Mouse (Mus musculus) kidney, embryonic 15.5 days (tissue): ENCODE measurements around the gene Ttc25. TPM values are rescaled to one million over a fixed set of nuclear protein-coding genes. Genes with fewer than 3 reads are reported as not detected.

Source experiments
- ATAC-seq: fragments of 200-750 bp; cut with Nextera tagmentation; replicated peaks from 2 replicates; pipeline ENCODE4 v1.8.0; 2017; ENCODE audit warnings: moderate TSS enrichment; ENCODE audit not compliant: low FRiP score
- H3K27ac ChIP-seq: fragments of 300-500 bp; sonication (generic); 2 replicates; pipeline ENCODE4 v1.5.1; 2015; ENCODE audit warnings: mild to moderate bottlenecking, inconsistent platforms
- H3K27me3 ChIP-seq: fragments of 300-500 bp; sonication (generic); 2 replicates; pipeline ENCODE4 v1.6.1; 2015; ENCODE audit warnings: inconsistent platforms
- H3K36me3 ChIP-seq: fragments of 300-500 bp; sonication (generic); 2 replicates; pipeline ENCODE4 v1.6.1; 2015; ENCODE audit warnings: inconsistent platforms
- H3K4me1 ChIP-seq: fragments of 300-500 bp; sonication (generic); 2 replicates; pipeline ENCODE4 v1.6.1; 2015; ENCODE audit warnings: inconsistent platforms
- H3K4me2 ChIP-seq: fragments of 300-500 bp; sonication (generic); 2 replicates; pipeline ENCODE4 v1.6.1; 2015; ENCODE audit warnings: moderate library complexity, mild to moderate bottlenecking, inconsistent platforms
- H3K4me3 ChIP-seq: fragments of 300-500 bp; sonication (generic); replicated peaks from 2 replicates; pipeline ENCODE4 v1.5.1; 2015; ENCODE audit warnings: mild to moderate bottlenecking, inconsistent platforms
- H3K9ac ChIP-seq: fragments of 300-500 bp; sonication (generic); 2 replicates; pipeline ENCODE4 v1.6.1; 2015; ENCODE audit warnings: mild to moderate bottlenecking, inconsistent platforms
- H3K9me3 ChIP-seq: fragments of 300-500 bp; sonication (generic); replicated peaks from 2 replicates; pipeline ENCODE4 v1.6.1; 2016; ENCODE audit warnings: inconsistent platforms
- WGBS: fragments of 180-500 bp; shearing (Covaris S2); methylation state at CpG from one replicate; pipeline ENCODE4 v1.1.7; 2015; ENCODE audit warnings: mixed read lengths; 5-methylcytosine and 5-hydroxymethylcytosine counted together
- polyA plus RNA-seq: library from polyadenylated mRNA; unstranded; fragments of >200 nt; fragmentation: Nextera tagmentation; extraction: Ambion mirVana; gene quantifications from 2 replicates; pipeline ENCODE4 v1.2.1, GENCODE M21; 2015

Ttc25 gene
- 0.99 and 1.1 TPM in 2 replicates for polyA plus RNA-seq

DNA sequence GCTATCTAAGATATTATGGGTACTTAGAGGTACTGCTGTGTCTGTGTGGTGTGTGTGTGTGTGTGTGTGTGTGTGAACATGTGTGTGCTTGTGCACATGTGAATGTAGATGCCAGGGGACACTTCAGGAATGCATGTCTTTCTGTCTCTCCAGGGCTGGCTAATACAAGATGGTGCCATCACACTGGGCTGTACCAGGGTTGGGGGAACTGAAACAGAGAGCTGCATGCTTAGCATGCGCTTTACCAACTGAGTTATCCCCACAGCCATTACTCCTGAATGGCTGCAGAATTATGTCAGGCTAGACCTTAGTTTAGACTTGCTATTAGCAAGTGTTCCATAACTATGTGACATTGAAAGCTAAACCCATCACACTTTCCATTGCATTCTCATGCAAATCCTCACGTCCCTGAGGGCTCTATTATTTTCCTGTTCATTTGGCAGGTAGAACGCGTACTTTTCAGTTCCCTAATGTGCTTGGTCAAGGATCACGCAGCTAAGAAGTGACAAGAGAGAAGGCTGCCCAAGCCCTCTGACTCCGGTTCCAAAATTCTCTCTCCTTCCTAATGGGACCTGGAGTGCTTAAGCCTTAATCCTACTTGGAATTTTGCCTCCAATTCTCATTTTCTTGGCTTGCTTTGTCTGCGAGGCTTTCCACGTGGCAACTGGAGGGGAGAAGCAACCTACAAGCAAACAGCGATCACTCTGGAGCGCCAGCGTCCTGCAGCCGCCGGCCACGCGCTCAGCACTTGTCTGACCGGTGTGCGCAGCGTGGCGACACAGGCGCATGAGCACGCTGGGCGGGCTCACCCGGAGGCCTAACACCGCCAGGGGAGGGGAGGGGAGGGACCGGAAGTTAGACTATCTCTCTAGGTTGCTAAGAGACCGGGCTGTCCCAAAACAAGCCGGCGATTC lies at the start of gene Ttc25:
TSS of gene Ttc25 (plus strand) at position 776 of the 914 bp plus-strand sequence.
- Histone ChIP-seq H3K9ac (peak within 1 kb of the TSS; percentile 50), H3K4me1 (peaks cover 16% of the 10 kb centered on the region), H3K27ac (peak within 1 kb of the TSS; percentile 72), H3K36me3 (no peaks in the 10 kb centered on the region), H3K9me3 (no peaks in the 10 kb centered on the region), H3K4me3 (peak within 1 kb of the TSS; percentile 47), H3K27me3 (no peaks in the 10 kb centered on the region), H3K4me2 (peak within 1 kb of the TSS; percentile 80)
- 5% methylated on average over 28 of the region's 28 CpGs for WGBS
- ATAC-seq = peak; percentile 98

DNA sequence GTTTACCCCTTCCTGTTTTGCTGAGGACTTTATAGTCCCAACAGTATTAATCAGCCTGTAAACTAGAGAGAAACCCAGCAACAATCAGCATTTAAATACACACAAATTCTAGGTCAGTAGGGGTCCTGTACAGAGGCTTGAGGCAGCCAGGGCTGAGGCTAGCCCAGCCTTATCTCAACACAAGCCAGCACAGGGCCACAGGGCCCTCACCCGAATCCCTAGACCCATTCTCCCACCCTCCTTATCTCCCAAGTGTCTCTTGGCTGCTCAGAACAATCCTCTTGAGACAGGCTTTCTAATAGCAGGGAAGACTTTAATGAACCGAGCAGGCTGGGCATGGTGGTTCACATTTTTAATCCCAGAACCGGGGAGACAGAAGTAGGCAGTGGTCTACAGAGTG lies 45.2 kb upstream of the Ttc25 start:
- Histone ChIP-seq H3K27me3 (no peaks in the 10 kb centered on the region), H3K4me3 (no peak overlapping the region), H3K9me3 (no peaks in the 10 kb centered on the region), H3K4me2 (no peak overlapping the region), H3K9ac (no peak overlapping the region), H3K27ac (0 out of 2 replicates have a peak overlapping the region, but pooled peaks have one; percentile 22), H3K36me3 (peaks cover 99% of the 10 kb centered on the region), H3K4me1 (0 out of 2 replicates have a peak, but pooled peaks cover 7% of the 10 kb centered on the region)
- no peak for ATAC-seq
- 86% methylated on average over 3 of the region's 3 CpGs for WGBS

DNA sequence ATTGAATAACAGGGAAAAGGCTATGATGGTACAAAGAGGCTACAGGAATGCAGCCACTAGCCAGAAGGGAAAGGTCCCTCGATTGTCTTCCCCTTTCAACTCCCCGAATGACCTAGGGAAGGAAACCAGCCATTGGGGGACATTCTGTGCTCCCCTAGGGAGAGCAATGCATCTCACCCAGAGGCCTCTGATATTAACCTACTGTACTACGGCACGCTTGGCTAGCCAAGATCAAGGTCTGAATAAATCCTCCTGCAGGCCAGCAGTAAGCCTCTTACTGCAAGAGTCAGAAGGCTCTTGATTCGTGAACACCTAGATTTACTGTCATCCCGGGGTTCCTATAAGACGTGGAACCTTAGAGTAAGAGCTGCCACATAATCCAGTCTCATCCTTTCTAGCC lies 44.8 kb upstream of the Ttc25 start:
- Histone ChIP-seq H3K4me2 (no peak overlapping the region), H3K27me3 (no peaks in the 10 kb centered on the region), H3K9ac (no peak overlapping the region), H3K4me1 (0 out of 2 replicates have a peak, but pooled peaks cover 7% of the 10 kb centered on the region), H3K4me3 (no peak overlapping the region), H3K9me3 (no peaks in the 10 kb centered on the region), H3K36me3 (peaks cover 99% of the 10 kb centered on the region), H3K27ac (0 out of 2 replicates have a peak overlapping the region, but pooled peaks have one; percentile 22)
- no peak for ATAC-seq
- 66% methylated on average over 7 of the region's 7 CpGs for WGBS

DNA sequence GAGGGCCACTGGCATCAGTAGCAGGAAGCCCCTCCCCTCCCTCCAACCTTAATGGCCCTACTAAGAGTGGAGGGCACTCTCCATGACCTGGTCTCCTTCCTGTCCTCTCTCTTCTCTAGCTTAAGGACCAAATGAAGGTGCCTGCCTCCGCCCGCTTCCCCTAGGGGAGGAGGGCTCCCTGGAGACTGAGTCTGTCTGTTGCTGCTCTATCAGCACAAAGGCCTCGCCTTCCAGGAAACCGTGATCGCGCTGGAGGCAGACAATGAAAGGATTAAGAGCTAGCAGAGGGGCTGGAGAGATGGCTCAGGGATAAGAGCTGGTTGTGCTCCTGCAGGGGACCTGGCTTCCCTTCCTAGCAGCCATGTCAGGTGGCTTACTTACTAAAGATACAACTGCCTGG lies 44.1 kb upstream of the Ttc25 start:
- Histone ChIP-seq H3K27ac (0 out of 2 replicates have a peak overlapping the region, but pooled peaks have one; percentile 1), H3K4me1 (0 out of 2 replicates have a peak, but pooled peaks cover 7% of the 10 kb centered on the region), H3K36me3 (peaks cover 99% of the 10 kb centered on the region), H3K4me3 (no peak overlapping the region), H3K4me2 (no peak overlapping the region), H3K27me3 (no peaks in the 10 kb centered on the region), H3K9ac (no peak overlapping the region), H3K9me3 (no peaks in the 10 kb centered on the region)
- ATAC-seq = no peak
- WGBS = 58% methylated on average over 6 of the region's 6 CpGs

DNA sequence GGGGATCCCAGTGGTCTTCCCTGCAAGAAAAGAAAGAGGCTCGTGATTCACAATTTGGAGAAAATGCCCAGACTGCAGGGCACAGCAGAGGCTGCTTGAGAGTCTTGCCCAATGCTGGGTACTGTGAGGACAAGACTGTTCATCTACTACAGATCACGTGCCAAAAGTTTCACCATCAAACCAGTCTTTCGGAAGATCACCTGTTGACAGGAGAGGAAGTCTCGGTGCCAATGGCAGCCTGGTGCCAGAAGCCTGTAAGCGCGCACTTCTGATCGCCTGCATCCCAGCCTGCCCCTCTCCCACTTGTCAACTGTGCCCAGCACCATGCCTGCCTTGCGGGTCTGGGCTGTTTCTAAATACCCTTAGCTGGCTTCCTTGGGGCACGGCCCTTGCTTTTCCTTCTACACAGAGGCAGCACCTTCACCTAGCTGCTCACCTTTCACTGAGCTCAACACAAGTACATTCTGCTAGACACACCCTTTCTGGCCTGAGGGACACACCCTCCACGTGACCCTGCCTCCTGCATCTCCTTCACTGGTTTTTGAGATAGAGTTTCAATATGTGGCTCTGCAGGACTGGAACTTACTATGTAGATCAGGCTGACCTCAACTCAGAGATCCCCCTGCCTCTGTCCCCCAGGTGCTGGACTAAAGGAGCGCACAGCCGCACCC lies 40.3 kb upstream of the Ttc25 start:
- 92% methylated on average over 12 of the region's 12 CpGs for WGBS
- ATAC-seq = no peak
- Histone ChIP-seq H3K4me3 (no peak overlapping the region), H3K9me3 (no peaks in the 10 kb centered on the region), H3K4me1 (0 out of 2 replicates have a peak, but pooled peaks cover 7% of the 10 kb centered on the region), H3K9ac (no peak overlapping the region), H3K27me3 (no peaks in the 10 kb centered on the region), H3K36me3 (peaks cover 96% of the 10 kb centered on the region), H3K4me2 (no peak overlapping the region), H3K27ac (no peak overlapping the region)

DNA sequence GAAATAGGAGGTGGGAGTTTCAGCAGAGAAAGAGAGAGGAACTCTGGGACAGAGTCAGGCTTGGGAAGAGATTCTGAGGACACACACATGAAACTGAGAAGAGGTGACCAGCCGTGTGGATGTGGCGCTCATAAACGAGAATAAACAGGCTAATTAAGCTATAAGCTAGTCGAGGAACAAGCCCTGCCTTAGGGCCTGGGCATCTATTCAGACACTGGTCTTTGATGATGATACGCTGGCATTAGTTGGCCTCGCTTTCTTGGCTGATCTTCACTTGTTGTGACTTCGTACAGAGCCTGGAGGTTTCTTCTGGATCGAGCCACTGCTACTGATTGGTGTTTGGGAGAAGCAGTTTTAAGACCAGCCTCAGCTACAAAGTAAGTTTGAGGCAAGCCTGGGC lies 39.4 kb upstream of the Ttc25 start:
- no peak overlapping the region for H3K9ac ChIP-seq
- H3K4me2 ChIP-seq = no peak overlapping the region
- H3K4me1 ChIP-seq = 0 out of 2 replicates have a peak, but pooled peaks cover 3% of the 10 kb centered on the region
- 91% methylated on average over 8 of the region's 8 CpGs for WGBS
- H3K9me3 ChIP-seq = no peaks in the 10 kb centered on the region
- H3K27ac ChIP-seq = no peak overlapping the region
- H3K4me3 ChIP-seq = no peak overlapping the region
- H3K27me3 ChIP-seq = no peaks in the 10 kb centered on the region
- ATAC-seq = no peak
- peaks cover 95% of the 10 kb centered on the region for H3K36me3 ChIP-seq

DNA sequence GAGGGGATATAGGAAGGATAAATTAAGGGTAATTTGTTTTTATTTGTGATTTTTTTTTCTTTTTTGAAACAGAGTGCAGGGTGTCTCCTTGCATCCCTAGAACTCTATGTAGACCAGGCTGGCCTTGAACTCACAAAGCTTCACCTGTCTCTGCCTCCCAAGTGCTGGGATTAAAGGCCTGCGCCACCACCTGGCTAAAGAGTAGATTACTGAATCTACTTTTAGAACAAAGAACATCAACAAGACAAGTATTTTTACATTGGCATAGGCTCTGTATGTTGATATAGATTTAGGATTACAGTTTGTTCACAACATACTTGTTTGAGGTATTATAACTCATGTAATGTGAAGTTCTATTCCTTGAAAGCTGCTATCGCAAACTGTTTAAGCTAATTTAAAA lies 34.9 kb upstream of the Ttc25 start:
- ATAC-seq = no peak
- no peak overlapping the region for H3K27ac ChIP-seq

DNA sequence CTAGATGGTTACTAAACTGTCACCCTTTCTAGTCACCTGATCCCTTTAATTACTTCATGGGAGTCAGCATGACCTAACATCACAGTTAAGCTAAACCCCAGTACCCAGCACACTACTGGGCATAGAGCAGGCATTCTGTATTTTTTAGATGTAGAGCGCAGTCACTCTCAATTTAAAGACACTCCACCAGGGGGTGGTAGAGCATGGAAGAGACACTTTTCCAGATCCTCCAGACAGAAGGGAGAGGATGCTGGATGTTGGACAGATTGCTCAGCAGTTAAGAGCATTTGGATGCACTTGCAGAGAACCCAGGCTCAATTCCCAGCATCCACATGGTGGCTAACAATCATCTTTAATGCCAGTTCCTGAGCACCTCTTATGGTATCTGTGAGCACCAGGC lies 33.0 kb upstream of the Ttc25 start:
- no peak overlapping the region for H3K4me3 ChIP-seq
- H3K36me3 ChIP-seq = peaks cover 95% of the 10 kb centered on the region
- H3K27me3 ChIP-seq = no peaks in the 10 kb centered on the region
- no peak overlapping the region for H3K9ac ChIP-seq
- H3K4me2 ChIP-seq = no peak overlapping the region
- no peaks in the 10 kb centered on the region for H3K9me3 ChIP-seq
- H3K4me1 ChIP-seq = 0 out of 2 replicates have a peak, but pooled peaks cover 8% of the 10 kb centered on the region
- 84% methylated on average over 1 of the region's 1 CpGs for WGBS
- ATAC-seq = no peak
- no peak overlapping the region for H3K27ac ChIP-seq

More for the DNA sequence above, 34.9 kb upstream of the Ttc25 start:
- no peak overlapping the region for H3K9ac ChIP-seq
- H3K4me1 ChIP-seq = no peaks in the 10 kb centered on the region
- H3K9me3 ChIP-seq = no peaks in the 10 kb centered on the region
- no peaks in the 10 kb centered on the region for H3K27me3 ChIP-seq
- H3K4me3 ChIP-seq = no peak overlapping the region
- no peak overlapping the region for H3K4me2 ChIP-seq
- H3K36me3 ChIP-seq = peaks cover 93% of the 10 kb centered on the region
- WGBS = 94% methylated on average over 2 of the region's 2 CpGs

DNA sequence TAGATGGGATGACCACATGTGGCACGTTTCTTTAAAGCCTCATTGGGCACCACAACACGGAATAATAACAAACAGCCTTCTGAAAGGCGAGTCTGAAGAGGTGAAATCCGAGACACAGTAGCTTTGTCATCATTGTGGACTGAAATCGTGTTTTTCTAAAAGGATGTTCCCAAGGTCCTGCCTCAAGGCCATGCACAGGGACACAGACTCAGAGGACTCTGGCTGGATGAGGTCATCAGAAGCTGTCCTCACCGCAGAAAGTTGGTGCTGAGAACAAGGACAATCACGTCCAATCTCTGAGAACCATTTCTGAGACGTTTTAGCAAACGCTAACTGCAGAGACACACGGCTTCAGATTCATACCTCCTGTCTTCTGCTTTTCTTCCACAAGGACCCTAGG lies 31.7 kb upstream of the Ttc25 start:
- H3K27me3 ChIP-seq = no peaks in the 10 kb centered on the region
- peaks cover 95% of the 10 kb centered on the region for H3K36me3 ChIP-seq
- peaks cover 19% of the 10 kb centered on the region; the same call in 1 of the 2 replicates for H3K4me1 ChIP-seq
- ATAC-seq = no peak
- no peak overlapping the region for H3K4me2 ChIP-seq
- H3K27ac ChIP-seq = no peak overlapping the region
- WGBS = 69% methylated on average over 10 of the region's 10 CpGs
- H3K9me3 ChIP-seq = no peaks in the 10 kb centered on the region
- H3K9ac ChIP-seq = no peak overlapping the region
- no peak overlapping the region for H3K4me3 ChIP-seq

DNA sequence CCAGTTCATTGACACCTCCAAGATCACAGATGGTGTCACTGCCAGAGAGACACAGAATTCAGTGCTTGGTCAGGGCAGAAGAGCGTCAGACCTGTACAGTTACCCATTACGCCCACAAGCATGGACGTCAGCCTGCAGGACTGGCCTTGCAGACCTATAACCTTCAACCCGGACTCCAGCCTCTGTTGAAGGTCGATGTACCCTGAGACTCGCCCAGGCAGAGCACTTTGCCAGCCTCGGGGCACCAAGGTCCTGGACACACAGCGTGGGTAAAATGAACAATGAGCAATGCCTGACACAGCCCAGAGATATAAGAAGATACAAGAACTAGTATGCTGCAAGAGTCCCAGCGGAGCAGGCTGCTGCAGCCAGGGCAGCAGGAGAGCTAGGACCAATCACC lies 30.3 kb upstream of the Ttc25 start:
- ATAC-seq = no peak
- H3K27ac ChIP-seq = no peak overlapping the region
- no peak overlapping the region for H3K4me2 ChIP-seq
- no peaks in the 10 kb centered on the region for H3K9me3 ChIP-seq
- H3K4me1 ChIP-seq = peaks cover 33% of the 10 kb centered on the region
- no peak overlapping the region for H3K9ac ChIP-seq
- WGBS = 93% methylated on average over 9 of the region's 9 CpGs
- peaks cover 95% of the 10 kb centered on the region for H3K36me3 ChIP-seq
- H3K27me3 ChIP-seq = no peaks in the 10 kb centered on the region
- no peak overlapping the region for H3K4me3 ChIP-seq

DNA sequence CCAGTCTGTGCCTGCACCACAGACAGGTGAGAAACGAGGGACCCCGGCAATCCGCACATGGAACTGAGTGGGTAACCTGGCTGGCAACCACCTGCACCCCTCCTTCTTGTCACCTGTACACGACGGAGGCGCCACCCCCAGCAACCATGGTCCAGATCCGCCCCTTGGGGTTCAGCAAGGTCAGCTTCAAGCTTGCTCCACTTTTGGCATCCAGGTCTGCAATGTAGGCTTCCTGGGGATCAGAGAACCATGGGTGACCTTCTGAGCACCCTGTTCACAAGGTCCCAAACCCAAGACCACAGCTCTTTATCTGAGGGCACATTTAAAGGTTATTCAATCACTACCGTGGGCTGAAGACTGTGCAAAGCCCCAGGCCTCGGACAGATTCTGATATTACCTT lies 29.6 kb upstream of the Ttc25 start:
- Histone ChIP-seq H3K27me3 (no peaks in the 10 kb centered on the region), H3K9ac (no peak overlapping the region), H3K36me3 (peaks cover 96% of the 10 kb centered on the region), H3K4me2 (no peak overlapping the region), H3K27ac (no peak overlapping the region), H3K4me3 (no peak overlapping the region), H3K9me3 (no peaks in the 10 kb centered on the region), H3K4me1 (peaks cover 40% of the 10 kb centered on the region)
- WGBS = 90% methylated on average over 9 of the region's 9 CpGs
- ATAC-seq = no peak

DNA sequence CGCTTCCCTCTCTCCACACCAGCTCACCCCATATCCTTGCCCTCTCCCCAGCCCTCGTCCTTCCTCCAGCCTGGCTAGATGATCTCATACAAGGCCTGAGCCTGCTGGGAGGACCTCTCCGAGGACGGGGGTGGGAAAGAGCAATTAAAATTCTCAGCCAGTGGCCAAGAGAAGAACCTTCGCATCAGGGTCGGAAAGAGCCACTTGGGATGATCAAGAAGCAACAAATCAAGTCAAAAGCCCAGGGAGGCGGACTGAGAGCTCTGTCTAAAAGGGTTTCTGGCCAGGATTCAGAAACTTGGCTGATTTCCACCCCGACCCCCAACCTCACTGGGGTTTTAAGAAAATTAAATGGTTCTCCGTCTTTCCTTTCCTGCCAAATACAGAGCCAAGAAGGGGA lies 29.1 kb upstream of the Ttc25 start:
- Histone ChIP-seq H3K4me1 (peaks cover 44% of the 10 kb centered on the region), H3K9ac (no peak overlapping the region), H3K36me3 (peaks cover 96% of the 10 kb centered on the region), H3K27ac (no peak overlapping the region), H3K4me2 (no peak overlapping the region), H3K9me3 (no peaks in the 10 kb centered on the region), H3K27me3 (no peaks in the 10 kb centered on the region), H3K4me3 (no peak overlapping the region)
- 50% methylated on average over 9 of the region's 9 CpGs for WGBS
- ATAC-seq = no peak
